Mouse (Mus musculus): ENCODE results near the gene Kif26a. TPM values are rescaled to one million over a fixed set of nuclear protein-coding genes. Genes with fewer than 3 reads are reported as not detected.

Gene Kif26a
- polyA plus RNA-seq, 1 experiment: 0.98 TPM

GRCm38 (mm10) chr12:112221290-112221689 lies 75.3 kb downstream of the Kif26a start:
- Histone ChIP-seq H3K36me3 (ENCODE audit: control insufficient read depth, insufficient read depth, low read length) (no peaks in the 10 kb centered on the region), H3K4me1 (ENCODE audit: control insufficient read depth, insufficient read depth, low read length) (no peaks in the 10 kb centered on the region), H3K4me3 (ENCODE audit: control insufficient read depth, low read depth, low read length) (no peak overlapping the region)

GRCm38 (mm10) chr12:112221754-112222439 lies 75.9 kb downstream of the Kif26a start:
- Histone ChIP-seq H3K4me1 (ENCODE audit: control insufficient read depth, insufficient read depth, low read length) (no peaks in the 10 kb centered on the region), H3K36me3 (ENCODE audit: control insufficient read depth, insufficient read depth, low read length) (no peaks in the 10 kb centered on the region), H3K27me3 (ENCODE audit: control insufficient read depth, insufficient read depth, low read length) (no peaks in the 10 kb centered on the region), H3K4me3 (ENCODE audit: control insufficient read depth, low read depth, low read length) (no peak overlapping the region), H3K27ac (ENCODE audit: control insufficient read depth, insufficient read depth, low read depth, low read length) (no peak overlapping the region)
- TF ChIP-seq POLR2A (IDR thresholded peaks at IDR 0.05; ENCODE audit: control insufficient read depth, low read depth, low read length) (no peak), CTCF (IDR thresholded peaks at IDR 0.05; ENCODE audit: control insufficient read depth, insufficient read depth, insufficient replicate concordance, low read depth, low read length) (no peak)

More at GRCm38 (mm10) chr12:112221290-112221689, 75.3 kb downstream of the Kif26a start:
- H3K27ac ChIP-seq (ENCODE audit: control insufficient read depth, insufficient read depth, low read depth, low read length): no peak overlapping the region
- no peaks in the 10 kb centered on the region for H3K27me3 ChIP-seq (ENCODE audit: control insufficient read depth, insufficient read depth, low read length)
- no peak for TF ChIP-seq POLR2A (IDR thresholded peaks at IDR 0.05; ENCODE audit: control insufficient read depth, low read depth, low read length)
- TF ChIP-seq CTCF (IDR thresholded peaks at IDR 0.05; ENCODE audit: control insufficient read depth, insufficient read depth, insufficient replicate concordance, low read depth, low read length): no peak

- H3K27ac ChIP-seq (ENCODE audit: control insufficient read depth, insufficient read depth, low read depth, low read length): no peak overlapping the region
- no peaks in the 10 kb centered on the region for H3K36me3 ChIP-seq (ENCODE audit: control insufficient read depth, insufficient read depth, low read length)
- H3K4me1 ChIP-seq (ENCODE audit: control insufficient read depth, insufficient read depth, low read length): no peaks in the 10 kb centered on the region
- no peak overlapping the region for H3K4me3 ChIP-seq (ENCODE audit: control insufficient read depth, low read depth, low read length)
- H3K27me3 ChIP-seq (ENCODE audit: control insufficient read depth, insufficient read depth, low read length): no peaks in the 10 kb centered on the region
- TF ChIP-seq POLR2A (IDR thresholded peaks at IDR 0.05; ENCODE audit: control insufficient read depth, low read depth, low read length): no peak
- TF ChIP-seq CTCF (IDR thresholded peaks at IDR 0.05; ENCODE audit: control insufficient read depth, insufficient read depth, insufficient replicate concordance, low read depth, low read length): no peak
Measured at GRCm38 (mm10) chr12:112223721-112224337, 77.8 kb downstream of the Kif26a start.

GRCm38 (mm10) chr12:112226238-112226637 lies 80.2 kb downstream of the Kif26a start:
- Histone ChIP-seq H3K27me3 (ENCODE audit: control insufficient read depth, insufficient read depth, low read length) (no peaks in the 10 kb centered on the region), H3K4me1 (ENCODE audit: control insufficient read depth, insufficient read depth, low read length) (no peaks in the 10 kb centered on the region)

GRCm38 (mm10) chr12:112226656-112227055 lies 80.6 kb downstream of the Kif26a start:
- H3K4me3 ChIP-seq (ENCODE audit: control insufficient read depth, low read depth, low read length): no peak overlapping the region
- H3K27ac ChIP-seq (ENCODE audit: control insufficient read depth, insufficient read depth, low read depth, low read length): no peak overlapping the region
- no peaks in the 10 kb centered on the region for H3K4me1 ChIP-seq (ENCODE audit: control insufficient read depth, insufficient read depth, low read length)
- no peaks in the 10 kb centered on the region for H3K27me3 ChIP-seq (ENCODE audit: control insufficient read depth, insufficient read depth, low read length)
- TF ChIP-seq POLR2A (IDR thresholded peaks at IDR 0.05; ENCODE audit: control insufficient read depth, low read depth, low read length) (no peak), CTCF (IDR thresholded peaks at IDR 0.05; ENCODE audit: control insufficient read depth, insufficient read depth, insufficient replicate concordance, low read depth, low read length) (no peak)
- no peaks in the 10 kb centered on the region for H3K36me3 ChIP-seq (ENCODE audit: control insufficient read depth, insufficient read depth, low read length)

More at GRCm38 (mm10) chr12:112226238-112226637, 80.2 kb downstream of the Kif26a start:
- no peak for TF ChIP-seq POLR2A (IDR thresholded peaks at IDR 0.05; ENCODE audit: control insufficient read depth, low read depth, low read length)
- TF ChIP-seq CTCF (IDR thresholded peaks at IDR 0.05; ENCODE audit: control insufficient read depth, insufficient read depth, insufficient replicate concordance, low read depth, low read length): no peak
- Histone ChIP-seq H3K27ac (ENCODE audit: control insufficient read depth, insufficient read depth, low read depth, low read length) (no peak overlapping the region), H3K36me3 (ENCODE audit: control insufficient read depth, insufficient read depth, low read length) (no peaks in the 10 kb centered on the region), H3K4me3 (ENCODE audit: control insufficient read depth, low read depth, low read length) (no peak overlapping the region)

- no peak overlapping the region for H3K27ac ChIP-seq (ENCODE audit: control insufficient read depth, insufficient read depth, low read depth, low read length)
- no peaks in the 10 kb centered on the region; the same call in 1 of the 2 replicates for H3K4me1 ChIP-seq (ENCODE audit: control insufficient read depth, insufficient read depth, low read length)
- no peaks in the 10 kb centered on the region for H3K36me3 ChIP-seq (ENCODE audit: control insufficient read depth, insufficient read depth, low read length)
- no peaks in the 10 kb centered on the region for H3K27me3 ChIP-seq (ENCODE audit: control insufficient read depth, insufficient read depth, low read length)
- TF ChIP-seq POLR2A (IDR thresholded peaks at IDR 0.05; ENCODE audit: control insufficient read depth, low read depth, low read length) (no peak), CTCF (IDR thresholded peaks at IDR 0.05; ENCODE audit: control insufficient read depth, insufficient read depth, insufficient replicate concordance, low read depth, low read length) (no peak)
- no peak overlapping the region for H3K4me3 ChIP-seq (ENCODE audit: control insufficient read depth, low read depth, low read length)
Measured at GRCm38 (mm10) chr12:112229084-112229483, 83.1 kb downstream of the Kif26a start.

GRCm38 (mm10) chr12:112230196-112230595 lies 84.2 kb downstream of the Kif26a start:
- H3K4me3 ChIP-seq (ENCODE audit: control insufficient read depth, low read depth, low read length): no peak overlapping the region
- H3K4me1 ChIP-seq (ENCODE audit: control insufficient read depth, insufficient read depth, low read length): no peaks in the 10 kb centered on the region; the same call in 1 of the 2 replicates
- TF ChIP-seq POLR2A (IDR thresholded peaks at IDR 0.05; ENCODE audit: control insufficient read depth, low read depth, low read length): no peak
- TF ChIP-seq CTCF (IDR thresholded peaks at IDR 0.05; ENCODE audit: control insufficient read depth, insufficient read depth, insufficient replicate concordance, low read depth, low read length): no peak
- H3K27me3 ChIP-seq (ENCODE audit: control insufficient read depth, insufficient read depth, low read length): no peaks in the 10 kb centered on the region
- no peak overlapping the region for H3K27ac ChIP-seq (ENCODE audit: control insufficient read depth, insufficient read depth, low read depth, low read length)
- H3K36me3 ChIP-seq (ENCODE audit: control insufficient read depth, insufficient read depth, low read length): no peaks in the 10 kb centered on the region

Other genes with a start within 250 kb of the Kif26a start
- 17.1 and 19.1 TPM in 2 replicates for gene Ppp1r13b, start 238.1 kb upstream of the Kif26a start, polyA plus RNA-seq (2012; rRNA removed)
- 83.3 and 94.8 TPM in 2 replicates for gene Atp5mpl, start 179.2 kb upstream of the Kif26a start, polyA plus RNA-seq (2012; rRNA removed)
- 48.9 and 54.7 TPM in 2 replicates for gene Tdrd9, start 174.6 kb upstream of the Kif26a start, polyA plus RNA-seq (2012; rRNA removed)
- not detected in 2 replicates for gene Rd3l, start 164.9 kb upstream of the Kif26a start, polyA plus RNA-seq (2012; rRNA removed)
- gene Aspg, start 39.5 kb upstream of the Kif26a start, polyA plus RNA-seq (2012; rRNA removed): 1.2 and 5.4 TPM in 2 replicates

Measured in testis, adult 2 months (tissue).